Mouse (Mus musculus) lung, embryonic 15.5 days (tissue): ENCODE measurements around the gene Tle4. TPM values are rescaled to one million over a fixed set of nuclear protein-coding genes. Genes with fewer than 3 reads are reported as not detected.

Experiments used
- ATAC-seq: fragments of 200-750 bp; cut with Nextera tagmentation; 2 replicates; pipeline ENCODE4 v1.8.0; 2017; ENCODE audit warnings: moderate number of reproducible peaks, borderline replicate concordance; ENCODE audit not compliant: low FRiP score, low TSS enrichment; ENCODE audit errors: extremely low read depth
- H3K27ac ChIP-seq: fragments of 300-500 bp; sonication (generic); 2 replicates; pipeline ENCODE4 v1.5.1; 2015; ENCODE audit warnings: moderate library complexity, mild to moderate bottlenecking, inconsistent platforms
- H3K27me3 ChIP-seq: fragments of 300-500 bp; sonication (generic); 2 replicates; pipeline ENCODE4 v1.6.1; 2015; ENCODE audit warnings: inconsistent platforms
- H3K36me3 ChIP-seq: fragments of 300-500 bp; sonication (generic); 2 replicates; pipeline ENCODE4 v1.6.1; 2015; ENCODE audit warnings: inconsistent platforms
- H3K4me1 ChIP-seq: fragments of 300-500 bp; sonication (generic); 2 replicates; pipeline ENCODE4 v1.6.1; 2015; ENCODE audit warnings: inconsistent platforms
- H3K4me2 ChIP-seq: fragments of 300-500 bp; sonication (generic); 2 replicates; pipeline ENCODE4 v1.6.1; 2015; ENCODE audit warnings: inconsistent platforms, mild to moderate bottlenecking, moderate library complexity
- H3K4me3 ChIP-seq: fragments of 300-500 bp; sonication (generic); 2 replicates; pipeline ENCODE4 v1.5.1; 2015; ENCODE audit warnings: mild to moderate bottlenecking, inconsistent platforms
- H3K9ac ChIP-seq: fragments of 300-500 bp; sonication (generic); 2 replicates; pipeline ENCODE4 v1.6.1; 2015; ENCODE audit warnings: inconsistent platforms
- H3K9me3 ChIP-seq: fragments of 300-500 bp; sonication (generic); 2 replicates; pipeline ENCODE4 v1.6.1; 2016; ENCODE audit warnings: inconsistent platforms
- WGBS: fragments of 180-500 bp; shearing (Covaris S2); methylation state at CpG from one replicate; pipeline ENCODE4 v1.1.7; 2015; 5-methylcytosine and 5-hydroxymethylcytosine counted together
- polyA plus RNA-seq: library from polyadenylated mRNA; unstranded; fragments of >200 nt; fragmentation: Nextera tagmentation; extraction: Ambion mirVana; gene quantifications from 2 replicates; pipeline ENCODE4 v1.2.1, GENCODE M21; 2015

Gene Tle4
- polyA plus RNA-seq, 1 experiment from 2014 or later = 13.5 TPM

DNA sequence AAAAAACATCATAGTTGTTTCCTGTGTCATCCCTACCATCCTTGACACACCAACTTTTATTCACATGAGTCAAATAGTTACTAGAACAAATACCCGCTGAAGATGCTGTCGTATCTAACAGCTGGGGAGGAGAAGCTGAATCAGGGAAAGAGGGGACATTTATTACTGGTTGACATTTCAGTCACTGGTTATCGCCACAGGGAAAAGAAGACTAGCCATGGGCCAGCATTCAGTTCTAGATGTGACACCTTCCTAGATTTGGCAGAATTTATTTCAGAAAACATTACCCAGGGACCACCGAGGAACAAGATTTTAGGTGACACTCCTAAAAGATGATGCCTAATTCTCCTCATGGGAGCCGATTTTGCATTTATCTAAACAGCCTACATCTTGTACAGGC, 156.0 kb downstream of the Tle4 start:
- 85% methylated on average over 5 of the region's 5 CpGs for WGBS
- no peak for ATAC-seq
- no peak overlapping the region for H3K27ac ChIP-seq

DNA sequence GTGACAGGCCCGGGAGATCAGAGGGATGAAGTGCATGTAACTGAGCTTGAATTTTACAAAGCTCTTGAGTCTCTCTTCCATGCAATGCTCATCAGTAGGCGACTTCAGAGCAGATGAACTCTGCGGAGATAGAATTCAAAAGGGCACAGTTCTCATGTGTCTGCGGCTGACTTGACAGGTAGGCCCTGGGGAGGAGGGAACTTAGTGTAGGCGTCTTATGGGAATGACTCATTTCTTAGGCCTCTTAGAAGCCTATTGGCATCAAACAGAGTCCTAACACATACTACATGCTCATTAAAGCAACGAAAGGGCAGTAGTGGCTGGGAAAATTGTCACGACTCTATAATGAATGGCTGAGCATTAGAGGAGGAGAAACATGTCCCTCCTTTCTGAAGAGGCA, 160.6 kb downstream of the Tle4 start:
- H3K4me1 ChIP-seq = peaks cover 10% of the 10 kb centered on the region
- no peak overlapping the region for H3K27ac ChIP-seq
- 85% methylated on average over 7 of the region's 7 CpGs for WGBS
- no peak for ATAC-seq
- H3K9me3 ChIP-seq = no peaks in the 10 kb centered on the region
- H3K4me2 ChIP-seq = no peak overlapping the region
- no peaks in the 10 kb centered on the region for H3K27me3 ChIP-seq
- H3K36me3 ChIP-seq = no peaks in the 10 kb centered on the region
- no peak overlapping the region for H3K9ac ChIP-seq
- no peak overlapping the region for H3K4me3 ChIP-seq

More for the DNA sequence above, 156.0 kb downstream of the Tle4 start:
- Histone ChIP-seq H3K9me3 (no peaks in the 10 kb centered on the region), H3K4me3 (no peak overlapping the region), H3K27me3 (no peaks in the 10 kb centered on the region), H3K9ac (no peak overlapping the region), H3K4me2 (no peak overlapping the region), H3K36me3 (no peaks in the 10 kb centered on the region), H3K4me1 (no peaks in the 10 kb centered on the region)

DNA sequence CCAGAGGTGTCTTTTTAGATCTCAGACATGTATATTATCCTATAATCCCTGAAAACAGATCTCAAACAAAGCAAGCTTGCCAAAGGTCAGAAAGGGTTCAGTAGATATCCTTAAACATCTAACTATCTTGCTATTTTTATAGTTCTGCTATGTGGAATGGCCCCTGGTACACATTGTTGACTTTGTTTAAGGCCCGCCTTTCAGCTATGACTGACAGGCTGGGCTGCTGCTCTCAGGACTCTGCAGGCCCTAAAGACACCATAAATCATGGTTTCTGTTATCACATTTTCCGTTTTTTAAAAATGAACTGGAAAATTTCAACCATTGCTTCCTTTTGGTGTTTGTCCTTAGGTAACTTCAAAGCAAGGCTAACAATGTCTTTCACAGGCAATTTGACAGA, 161.3 kb downstream of the Tle4 start:
- ATAC-seq = no peak
- WGBS = 51% methylated on average over 2 of the region's 2 CpGs

DNA sequence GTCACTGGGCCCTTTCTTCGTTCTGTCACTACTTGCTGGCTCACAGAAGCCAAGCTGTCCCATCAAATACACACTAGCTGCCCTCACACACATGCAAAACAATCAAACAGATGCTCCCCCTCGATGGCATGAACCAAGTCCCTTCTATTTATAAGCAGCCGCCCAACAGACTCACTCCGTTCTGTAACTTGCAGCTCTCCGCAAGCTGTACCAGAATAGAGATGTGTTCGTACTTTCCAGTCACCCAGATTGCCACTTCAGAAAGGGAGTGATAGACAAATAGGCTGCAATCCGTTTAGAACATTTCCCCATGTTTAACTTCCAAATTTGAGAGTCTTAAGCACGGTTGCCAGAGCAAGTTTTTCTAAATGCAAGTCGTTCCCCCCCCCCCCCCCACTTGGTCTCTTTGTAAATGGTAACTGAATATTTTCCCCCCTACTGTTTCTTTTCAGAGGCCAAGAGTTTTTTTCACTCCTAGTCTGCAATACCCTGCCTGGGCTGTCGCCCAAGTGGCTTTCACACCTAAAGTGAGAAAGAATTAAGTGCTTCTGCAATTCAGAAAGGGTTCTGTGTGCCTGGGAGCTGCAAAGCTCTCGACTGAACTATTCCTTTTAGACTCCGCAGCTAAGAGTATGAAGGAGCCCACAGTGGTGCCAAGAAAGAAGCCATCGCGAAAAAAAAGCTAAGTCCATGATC, 162.0 kb downstream of the Tle4 start:
- H3K9me3 ChIP-seq = no peaks in the 10 kb centered on the region
- H3K36me3 ChIP-seq = no peaks in the 10 kb centered on the region
- H3K27ac ChIP-seq = no peak overlapping the region
- no peak overlapping the region for H3K4me3 ChIP-seq
- no peak overlapping the region for H3K9ac ChIP-seq
- no peaks in the 10 kb centered on the region for H3K27me3 ChIP-seq
- peaks cover 10% of the 10 kb centered on the region for H3K4me1 ChIP-seq
- peak; percentile 65; the same call in 1 of the 2 replicates for ATAC-seq
- WGBS = 24% methylated on average over 14 of the region's 14 CpGs
- peak overlapping the region; percentile 22; the same call in 1 of the 2 replicates for H3K4me2 ChIP-seq

More for the DNA sequence above, 161.3 kb downstream of the Tle4 start:
- no peak overlapping the region for H3K4me3 ChIP-seq
- H3K9me3 ChIP-seq = no peaks in the 10 kb centered on the region
- H3K4me2 ChIP-seq = no peak overlapping the region
- peaks cover 10% of the 10 kb centered on the region for H3K4me1 ChIP-seq
- no peaks in the 10 kb centered on the region for H3K27me3 ChIP-seq
- no peak overlapping the region for H3K9ac ChIP-seq
- H3K36me3 ChIP-seq = no peaks in the 10 kb centered on the region
- no peak overlapping the region for H3K27ac ChIP-seq

DNA sequence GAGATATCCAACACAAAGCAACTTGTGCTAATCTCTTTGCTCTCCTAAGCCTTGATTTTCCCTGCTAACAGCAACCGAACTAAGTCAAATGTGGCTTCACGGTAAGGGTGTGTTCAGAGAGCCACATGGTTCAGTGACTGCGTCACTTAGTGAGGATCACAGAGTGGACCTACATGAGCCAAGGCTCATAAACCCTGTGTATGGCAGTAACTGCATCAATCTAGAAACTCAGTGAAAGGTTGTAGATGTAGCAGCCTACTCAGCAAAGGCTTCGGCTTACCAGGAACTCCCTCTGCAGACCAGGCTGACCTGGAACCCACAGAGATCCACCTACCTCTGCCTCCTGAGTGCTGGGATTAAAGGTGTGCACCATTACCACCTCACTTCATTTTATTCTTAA, 164.0 kb downstream of the Tle4 start:
- H3K4me2 ChIP-seq = no peak overlapping the region
- WGBS = 93% methylated on average over 4 of the region's 4 CpGs
- H3K36me3 ChIP-seq = no peaks in the 10 kb centered on the region
- no peaks in the 10 kb centered on the region for H3K27me3 ChIP-seq
- H3K27ac ChIP-seq = no peak overlapping the region
- no peaks in the 10 kb centered on the region for H3K9me3 ChIP-seq
- H3K9ac ChIP-seq = no peak overlapping the region
- H3K4me1 ChIP-seq = peaks cover 10% of the 10 kb centered on the region
- ATAC-seq = no peak
- H3K4me3 ChIP-seq = no peak overlapping the region

DNA sequence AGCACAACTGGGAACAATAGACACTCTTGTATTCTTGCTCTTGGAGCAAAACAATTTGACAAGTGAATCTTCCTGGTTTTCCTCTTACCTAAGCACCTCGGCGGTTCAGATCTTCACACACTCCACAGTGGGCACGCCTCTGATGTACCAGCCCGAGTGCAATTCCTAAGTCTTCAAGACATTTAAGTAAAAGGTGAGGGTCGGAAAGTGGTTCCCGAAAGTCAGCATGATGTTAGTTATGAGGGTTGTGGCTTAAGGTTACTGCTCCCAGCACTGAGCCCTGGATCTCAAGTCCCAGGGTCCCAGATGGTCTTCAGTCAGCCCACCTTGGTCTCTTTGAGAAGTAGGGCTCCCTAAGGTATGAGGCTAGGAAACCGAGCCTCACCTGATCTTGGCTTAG, 165.4 kb downstream of the Tle4 start:
- Histone ChIP-seq H3K9me3 (no peaks in the 10 kb centered on the region), H3K27ac (no peak overlapping the region), H3K9ac (no peak overlapping the region), H3K4me2 (no peak overlapping the region), H3K36me3 (no peaks in the 10 kb centered on the region), H3K4me1 (peaks cover 10% of the 10 kb centered on the region), H3K4me3 (no peak overlapping the region), H3K27me3 (no peaks in the 10 kb centered on the region)
- no peak for ATAC-seq
- WGBS = 79% methylated on average over 7 of the region's 7 CpGs

DNA sequence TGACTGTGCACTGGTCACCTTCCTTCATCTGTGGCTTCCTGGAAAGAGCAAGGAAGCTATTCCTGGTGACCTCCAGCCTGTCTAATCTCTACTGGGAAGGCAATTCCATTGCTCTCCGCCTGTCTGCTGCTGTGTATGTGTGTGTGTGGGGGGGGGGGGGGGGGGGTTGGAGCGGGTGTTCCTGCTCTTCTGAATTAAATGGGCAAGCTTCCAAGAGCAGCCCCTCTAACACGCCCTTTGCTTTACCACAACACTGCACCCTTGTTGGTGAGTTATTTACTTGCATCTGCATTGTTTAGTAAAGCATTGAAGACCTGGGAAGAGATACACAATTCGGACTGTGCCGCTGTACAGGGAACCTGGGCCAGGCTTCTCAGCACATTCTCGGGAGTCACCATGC, 170.9 kb downstream of the Tle4 start:
- Histone ChIP-seq H3K4me1 (peaks cover 7% of the 10 kb centered on the region), H3K4me3 (no peak overlapping the region), H3K9me3 (no peaks in the 10 kb centered on the region), H3K9ac (no peak overlapping the region), H3K4me2 (no peak overlapping the region), H3K36me3 (no peaks in the 10 kb centered on the region), H3K27me3 (no peaks in the 10 kb centered on the region), H3K27ac (no peak overlapping the region)
- ATAC-seq = no peak
- WGBS = 47% methylated on average over 6 of the region's 6 CpGs

DNA sequence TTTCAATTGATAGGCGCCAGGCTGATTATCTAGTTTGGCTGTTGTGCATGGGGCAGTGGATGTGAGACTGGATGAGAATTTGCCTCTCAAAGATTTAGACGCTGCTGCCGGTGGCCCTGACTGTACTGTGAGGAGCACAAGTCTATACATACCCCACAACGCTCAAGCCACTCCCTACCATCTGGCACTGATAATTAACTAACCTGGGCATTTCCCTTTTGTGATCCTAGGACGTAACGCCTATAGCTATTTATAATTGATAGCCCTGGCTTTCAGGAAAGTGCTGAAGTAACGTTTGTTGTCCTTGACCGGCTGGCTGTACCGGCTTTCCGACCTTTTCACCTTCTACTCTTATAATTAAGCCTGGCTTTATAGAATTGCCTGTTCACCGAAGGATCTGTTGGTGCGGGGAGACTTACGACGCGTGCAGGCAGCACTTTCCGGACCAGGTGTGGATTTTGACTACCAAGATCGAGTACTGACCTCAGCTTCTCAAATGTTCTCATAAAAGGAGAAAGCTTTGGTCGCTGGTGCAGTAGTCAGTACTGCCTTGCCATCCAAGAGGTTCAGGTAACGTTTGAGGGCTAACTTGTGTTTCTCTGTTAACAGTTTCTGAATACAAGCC, 171.5 kb downstream of the Tle4 start:
- no peaks in the 10 kb centered on the region for H3K27me3 ChIP-seq
- no peak overlapping the region for H3K4me2 ChIP-seq
- no peak overlapping the region for H3K9ac ChIP-seq
- H3K9me3 ChIP-seq = no peaks in the 10 kb centered on the region
- no peaks in the 10 kb centered on the region for H3K36me3 ChIP-seq
- no peak overlapping the region for H3K27ac ChIP-seq
- peaks cover 7% of the 10 kb centered on the region for H3K4me1 ChIP-seq
- WGBS = 45% methylated on average over 19 of the region's 19 CpGs
- ATAC-seq = no peak
- H3K4me3 ChIP-seq = no peak overlapping the region

DNA sequence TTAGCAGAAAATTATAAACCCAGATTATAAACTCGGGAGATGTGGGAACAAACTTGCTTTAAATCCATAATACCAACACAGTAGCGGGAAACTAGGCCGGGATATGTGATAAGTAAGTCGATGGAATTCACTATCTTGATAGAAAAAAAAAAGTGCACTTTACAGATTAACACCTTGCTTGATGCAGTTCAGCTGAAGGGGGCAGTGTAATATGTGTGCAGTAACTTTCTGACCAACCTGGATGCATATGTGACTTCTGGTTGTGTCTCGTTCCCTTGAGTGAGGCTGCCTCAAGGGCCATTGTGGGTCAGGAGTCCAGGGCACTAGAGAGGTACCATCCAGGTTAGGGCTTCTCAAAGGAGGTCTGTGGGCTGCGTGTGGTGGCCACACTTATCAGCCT, 172.7 kb downstream of the Tle4 start:
- H3K9me3 ChIP-seq = no peaks in the 10 kb centered on the region
- peaks cover 7% of the 10 kb centered on the region for H3K4me1 ChIP-seq
- H3K4me2 ChIP-seq = no peak overlapping the region
- no peak overlapping the region for H3K9ac ChIP-seq
- H3K4me3 ChIP-seq = no peak overlapping the region
- H3K36me3 ChIP-seq = no peaks in the 10 kb centered on the region
- no peaks in the 10 kb centered on the region for H3K27me3 ChIP-seq
- H3K27ac ChIP-seq = no peak overlapping the region
- WGBS = 30% methylated on average over 6 of the region's 6 CpGs
- no peak for ATAC-seq

DNA sequence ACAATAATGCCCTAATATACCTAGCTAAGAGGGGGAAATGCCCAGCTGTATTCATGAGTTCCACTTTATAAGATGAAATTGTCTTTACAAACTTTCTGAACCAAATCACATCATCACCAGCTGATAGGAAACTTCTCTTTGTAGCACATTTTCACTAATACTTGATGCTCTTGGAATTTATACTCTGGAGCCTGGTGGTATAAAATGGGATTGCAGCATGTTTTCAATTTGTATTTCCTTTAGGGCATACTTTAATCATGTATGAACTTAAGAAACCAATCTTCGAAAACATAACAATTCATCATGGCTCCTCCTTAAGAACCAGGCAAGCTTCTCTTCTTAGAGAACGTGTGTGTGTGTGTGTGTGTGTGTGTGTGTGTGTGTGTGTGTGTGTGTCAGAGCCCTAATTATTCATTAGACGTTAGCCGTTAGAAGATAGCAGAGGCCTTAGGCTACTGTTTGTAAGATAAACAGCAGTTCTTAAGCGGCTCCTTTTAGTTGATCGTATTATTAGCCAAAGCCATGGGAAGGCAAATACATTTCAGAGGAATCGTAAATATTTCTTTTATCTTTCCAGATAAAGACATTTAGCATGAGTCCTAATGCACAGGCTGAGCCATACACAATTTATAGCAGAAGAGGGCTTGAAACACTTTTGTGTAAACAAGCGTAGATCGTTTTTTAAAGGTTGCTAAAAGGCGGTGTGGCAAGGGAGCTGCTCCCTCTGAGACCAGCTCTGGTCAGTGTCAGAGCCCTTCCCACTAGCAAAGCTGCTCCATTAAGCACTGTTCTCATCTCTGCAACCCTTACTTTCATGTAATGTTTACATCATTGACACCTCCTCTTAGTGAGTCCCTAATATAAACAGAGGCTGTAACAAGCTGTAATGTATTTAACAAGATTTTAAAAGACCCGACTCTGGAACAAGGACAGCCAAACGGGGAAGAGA, 173.6 kb downstream of the Tle4 start:
- Histone ChIP-seq H3K9ac (no peak overlapping the region), H3K27me3 (no peaks in the 10 kb centered on the region), H3K27ac (no peak overlapping the region), H3K36me3 (no peaks in the 10 kb centered on the region), H3K4me3 (no peak overlapping the region), H3K9me3 (no peaks in the 10 kb centered on the region), H3K4me2 (no peak overlapping the region), H3K4me1 (peaks cover 7% of the 10 kb centered on the region)
- WGBS = 18% methylated on average over 12 of the region's 12 CpGs
- ATAC-seq = peak; percentile 69

DNA sequence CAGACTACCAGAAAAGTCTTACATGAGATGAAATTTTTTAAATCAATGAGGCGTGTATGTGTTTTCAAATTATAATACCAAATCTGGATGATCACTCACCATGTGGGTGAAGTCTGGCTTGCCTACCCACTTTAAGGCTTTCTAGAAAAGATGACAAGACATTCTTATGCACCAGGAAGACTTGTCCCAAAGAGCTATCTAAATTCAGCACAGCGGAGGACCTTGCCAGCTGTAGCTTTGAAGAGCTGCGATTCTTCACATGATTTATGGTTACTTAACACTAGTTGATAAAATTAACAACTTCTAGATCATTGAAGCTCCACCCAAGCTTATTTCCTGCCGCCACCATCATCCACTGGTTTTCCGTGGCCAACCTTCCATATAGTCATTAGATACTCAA, 176.2 kb downstream of the Tle4 start:
- 88% methylated on average over 5 of the region's 5 CpGs for WGBS
- no peak overlapping the region for H3K9ac ChIP-seq
- H3K4me3 ChIP-seq = no peak overlapping the region
- H3K4me2 ChIP-seq = no peak overlapping the region
- peaks cover 7% of the 10 kb centered on the region for H3K4me1 ChIP-seq
- H3K27me3 ChIP-seq = no peaks in the 10 kb centered on the region
- no peak for ATAC-seq
- H3K36me3 ChIP-seq = no peaks in the 10 kb centered on the region
- H3K9me3 ChIP-seq = no peaks in the 10 kb centered on the region
- no peak overlapping the region for H3K27ac ChIP-seq

DNA sequence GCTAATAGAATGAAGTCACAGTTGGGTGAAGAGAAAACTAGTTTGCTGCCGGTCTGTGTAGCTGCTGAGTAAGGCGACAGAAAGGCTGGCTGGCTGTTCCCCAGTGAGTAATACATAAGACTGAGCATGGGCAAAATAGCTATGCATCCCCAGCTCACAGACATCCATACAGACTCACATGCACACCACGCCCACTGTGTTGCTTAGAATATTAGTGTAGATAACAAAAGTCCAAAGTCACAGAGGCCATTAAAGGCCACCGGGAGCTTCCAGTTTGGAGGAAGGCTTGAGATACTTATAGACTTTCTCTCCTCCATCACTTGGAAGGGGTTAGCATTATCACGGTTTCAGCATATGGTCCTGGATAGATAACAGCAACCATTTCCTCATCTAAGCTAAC, 178.0 kb downstream of the Tle4 start:
- ATAC-seq = no peak
- H3K4me2 ChIP-seq = no peak overlapping the region
- H3K4me3 ChIP-seq = no peak overlapping the region
- H3K27me3 ChIP-seq = no peaks in the 10 kb centered on the region
- peaks cover 4% of the 10 kb centered on the region for H3K4me1 ChIP-seq
- H3K9me3 ChIP-seq = no peaks in the 10 kb centered on the region
- H3K27ac ChIP-seq = no peak overlapping the region
- H3K36me3 ChIP-seq = no peaks in the 10 kb centered on the region
- H3K9ac ChIP-seq = no peak overlapping the region
- WGBS = 70% methylated on average over 5 of the region's 5 CpGs
